Mouse (Mus musculus) lung, postnatal 0 days (tissue): Measurements from ENCODE around the gene Bcap29.

Experiments
- CTCF ChIP-seq: IDR thresholded peaks from 2 replicates; pipeline ENCODE4 v1.5.1; 2016; ENCODE audit warnings: antibody characterized with exemption, mild to moderate bottlenecking
- EP300 ChIP-seq: IDR thresholded peaks from 2 replicates; pipeline ENCODE4 v1.6.1; 2016; ENCODE audit warnings: antibody characterized with exemption, mild to moderate bottlenecking, control low read depth

DNA sequence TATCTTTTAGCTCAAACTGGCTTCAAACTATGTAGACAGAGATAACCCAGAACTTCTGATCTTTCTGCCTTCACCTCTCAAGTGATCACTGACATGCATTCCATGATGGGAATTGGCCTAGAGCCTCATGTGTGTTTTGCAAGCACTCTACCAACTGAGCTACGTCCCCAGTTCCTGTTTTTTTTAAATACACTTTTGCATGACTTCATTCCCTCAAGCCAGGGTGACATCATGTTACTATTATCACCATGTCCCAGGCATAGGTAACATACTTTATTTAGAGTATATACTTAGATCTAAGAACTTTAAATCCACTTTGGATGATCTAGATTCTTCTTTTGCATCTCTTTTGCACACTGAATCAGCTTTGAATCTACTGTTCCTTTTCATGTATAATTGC is 88.4 kb downstream of the Bcap29 start:
- TF ChIP-seq EP300 (no peak), CTCF (no peak)
